Mouse (Mus musculus) heart, embryonic 13.5 days (tissue): ENCODE data around the gene Wdr89. TPM values are rescaled to one million over a fixed set of nuclear protein-coding genes. Genes with fewer than 3 reads are reported as not detected.
"Not testable (repeated sequence)": the region's sequence is repeated elsewhere in the genome, so short reads cannot be mapped to it uniquely, and the experiment has no call there.

Experiments used
- ATAC-seq: fragments of 200-750 bp; cut with Nextera tagmentation; 2 replicates; pipeline ENCODE4 v1.8.0; 2017; ENCODE audit warnings: moderate TSS enrichment; ENCODE audit not compliant: insufficient number of reproducible peaks, low FRiP score, low TSS enrichment; ENCODE audit errors: extremely low read depth
- H3K27ac ChIP-seq: fragments of 300-500 bp; sonication (generic); replicated peaks from 2 replicates; pipeline ENCODE4 v1.5.1; 2015; ENCODE audit warnings: moderate library complexity, mild to moderate bottlenecking, inconsistent platforms
- H3K27me3 ChIP-seq: fragments of 300-500 bp; sonication (generic); replicated peaks from 2 replicates; pipeline ENCODE4 v1.6.1; 2015; ENCODE audit warnings: mild to moderate bottlenecking, inconsistent platforms
- H3K36me3 ChIP-seq: fragments of 300-500 bp; sonication (generic); 2 replicates; pipeline ENCODE4 v1.6.1; 2015; ENCODE audit warnings: mild to moderate bottlenecking, inconsistent platforms
- H3K4me1 ChIP-seq: fragments of 300-500 bp; sonication (generic); 2 replicates; pipeline ENCODE4 v1.6.1; 2015; ENCODE audit warnings: inconsistent platforms
- H3K4me2 ChIP-seq: fragments of 300-500 bp; sonication (generic); 2 replicates; pipeline ENCODE4 v1.6.1; 2015; ENCODE audit warnings: inconsistent platforms, mild to moderate bottlenecking, moderate library complexity
- H3K4me3 ChIP-seq: fragments of 300-500 bp; sonication (generic); 2 replicates; pipeline ENCODE4 v1.5.1; 2015; ENCODE audit warnings: moderate library complexity, mild to moderate bottlenecking, inconsistent platforms
- H3K9ac ChIP-seq: fragments of 300-500 bp; sonication (generic); 2 replicates; pipeline ENCODE4 v1.6.1; 2015; ENCODE audit warnings: inconsistent platforms, mild to moderate bottlenecking, moderate library complexity
- H3K9me3 ChIP-seq: fragments of 300-500 bp; sonication (generic); 2 replicates; pipeline ENCODE4 v1.6.1; 2016; ENCODE audit warnings: inconsistent platforms
- WGBS: fragments of 180-500 bp; shearing (Covaris S2); methylation state at CpG from one replicate; pipeline ENCODE4 v1.1.7; 2015; ENCODE audit warnings: mixed read lengths; 5-methylcytosine and 5-hydroxymethylcytosine counted together
- polyA plus RNA-seq: library from polyadenylated mRNA; unstranded; fragments of >200 nt; fragmentation: Nextera tagmentation; extraction: Ambion mirVana; gene quantifications from 2 replicates; pipeline ENCODE4 v1.2.1, GENCODE M21; 2015

The Wdr89 gene
- polyA plus RNA-seq, 1 experiment from 2014 or later: 7.5 TPM

DNA sequence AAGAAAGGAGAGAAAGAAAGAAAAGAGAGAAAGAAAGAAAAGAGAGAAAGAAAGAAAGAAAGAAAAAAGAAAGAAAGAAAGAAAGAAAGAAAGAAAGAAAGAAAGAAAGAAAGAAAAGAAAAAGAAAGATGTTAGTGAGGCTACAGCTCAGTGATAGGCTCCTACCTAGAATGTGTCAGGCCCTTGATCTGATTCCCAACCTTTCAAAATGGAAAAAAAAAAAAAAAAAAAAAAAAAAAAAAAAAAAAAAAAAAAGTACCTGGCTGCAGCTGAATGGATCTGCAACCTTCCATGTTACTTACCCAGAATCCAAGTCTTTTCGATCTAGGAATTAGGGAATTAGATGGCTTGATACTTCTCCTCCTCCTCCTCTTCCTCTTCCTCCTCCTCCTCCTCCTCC lies 26.5 kb upstream of the Wdr89 start:
- WGBS: 92% methylated on average over 1 of the region's 1 CpGs

DNA sequence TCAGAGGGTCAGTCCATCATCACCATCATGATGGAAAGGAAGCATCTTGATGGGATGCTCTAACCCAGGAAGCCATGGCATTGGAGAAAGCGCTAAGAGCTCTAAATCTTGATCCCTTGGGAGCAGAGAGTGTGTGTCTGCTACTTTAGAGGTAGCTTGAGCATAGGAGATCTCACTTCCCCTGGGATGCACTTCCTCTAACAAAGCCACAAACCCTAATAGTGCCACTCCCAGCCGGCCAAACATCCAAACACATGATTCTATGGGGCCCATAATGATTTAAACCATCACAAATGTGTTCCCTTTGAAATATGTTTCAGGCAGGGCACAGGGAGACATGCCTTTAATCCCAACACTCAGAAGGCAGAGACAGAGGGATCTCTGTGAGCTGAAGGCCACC lies 19.7 kb upstream of the Wdr89 start:
- no peaks in the 10 kb centered on the region for H3K4me1 ChIP-seq
- no peaks in the 10 kb centered on the region for H3K27me3 ChIP-seq
- H3K4me2 ChIP-seq: no peak overlapping the region
- no peaks in the 10 kb centered on the region for H3K9me3 ChIP-seq
- H3K27ac ChIP-seq: no peak overlapping the region
- 78% methylated on average over 2 of the region's 2 CpGs for WGBS
- no peak overlapping the region for H3K9ac ChIP-seq
- ATAC-seq: no peak
- no peak overlapping the region for H3K4me3 ChIP-seq
- H3K36me3 ChIP-seq: no peaks in the 10 kb centered on the region

More for the DNA sequence above, 26.5 kb upstream of the Wdr89 start:
- not testable (repeated sequence) for H3K4me2 ChIP-seq, H3K9ac ChIP-seq, H3K4me3 ChIP-seq, H3K27ac ChIP-seq, H3K27me3 ChIP-seq, H3K4me1 ChIP-seq, H3K36me3 ChIP-seq, ATAC-seq
- peaks cover 11% of the 10 kb centered on the region for H3K9me3 ChIP-seq

DNA sequence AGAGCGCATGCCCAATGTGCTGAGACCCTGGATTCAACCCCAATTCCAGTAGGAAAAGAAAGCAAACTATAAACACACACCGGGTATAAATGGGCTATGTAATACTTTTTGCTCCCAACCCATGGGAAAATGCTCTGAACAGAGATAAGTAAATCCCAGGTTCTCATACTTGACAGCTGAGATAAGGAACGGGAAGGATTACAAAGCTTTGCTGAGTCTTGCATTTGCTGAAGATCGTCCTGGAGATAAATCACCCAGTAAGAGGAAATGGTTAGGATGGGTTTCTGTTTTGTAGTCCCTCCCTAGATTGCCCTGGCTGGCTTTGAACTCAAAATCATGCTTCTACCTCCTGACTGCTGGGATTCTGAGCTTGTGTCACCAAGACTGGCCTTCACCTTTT lies 18.0 kb upstream of the Wdr89 start:
- 29% methylated on average over 4 of the region's 4 CpGs for WGBS
- no peak overlapping the region for H3K4me2 ChIP-seq
- no peak for ATAC-seq
- H3K4me3 ChIP-seq: no peak overlapping the region
- no peaks in the 10 kb centered on the region for H3K4me1 ChIP-seq
- H3K36me3 ChIP-seq: no peaks in the 10 kb centered on the region
- no peaks in the 10 kb centered on the region for H3K27me3 ChIP-seq
- H3K9ac ChIP-seq: no peak overlapping the region
- H3K9me3 ChIP-seq: no peaks in the 10 kb centered on the region
- H3K27ac ChIP-seq: no peak overlapping the region

DNA sequence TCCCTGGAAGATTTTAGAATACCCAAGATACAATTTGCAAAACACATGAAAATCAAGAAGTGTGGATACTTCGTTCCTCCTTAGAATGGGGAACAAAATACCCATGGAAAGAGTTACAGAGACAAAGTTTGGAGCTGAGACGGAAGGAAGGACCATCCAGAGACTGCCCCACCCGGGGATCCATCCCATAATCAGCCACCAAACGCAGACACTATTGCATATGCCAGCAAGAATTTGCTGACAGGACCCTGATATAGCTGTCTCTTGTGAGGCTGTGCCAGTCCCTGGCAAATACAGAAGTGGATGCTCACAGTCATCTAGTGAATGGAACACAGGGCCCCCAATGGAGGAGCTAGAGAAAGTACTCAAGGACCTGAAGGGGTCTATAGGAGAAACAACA lies 14.7 kb upstream of the Wdr89 start:
- H3K27me3 ChIP-seq, H3K9me3 ChIP-seq, H3K36me3 ChIP-seq, ATAC-seq, H3K9ac ChIP-seq, H3K4me1 ChIP-seq, H3K27ac ChIP-seq, H3K4me3 ChIP-seq, H3K4me2 ChIP-seq: not testable (repeated sequence)
- WGBS: 68% methylated on average over 4 of the region's 4 CpGs

DNA sequence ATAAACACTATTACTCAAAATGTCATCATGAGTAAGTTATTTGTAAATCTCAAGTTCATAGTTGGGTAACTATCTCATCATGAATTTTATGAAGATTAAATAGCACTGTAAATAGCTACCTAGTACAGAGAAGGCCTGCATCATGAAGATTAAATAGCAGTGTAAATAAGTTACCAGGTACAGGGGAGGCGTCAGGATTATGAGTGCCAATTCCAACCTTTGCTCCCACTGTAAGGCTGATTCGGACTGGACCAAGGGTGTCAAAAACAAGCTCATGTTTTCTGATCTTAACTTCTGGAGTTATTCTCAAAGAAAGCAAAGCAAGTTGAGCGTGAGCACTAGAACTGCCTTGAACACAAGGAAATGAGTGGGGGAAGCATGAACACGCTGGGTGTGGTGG lies 14.3 kb upstream of the Wdr89 start:
- WGBS: 76% methylated on average over 4 of the region's 4 CpGs
- no peak overlapping the region for H3K4me3 ChIP-seq
- no peaks in the 10 kb centered on the region for H3K4me1 ChIP-seq
- H3K4me2 ChIP-seq: no peak overlapping the region
- ATAC-seq: no peak
- no peaks in the 10 kb centered on the region for H3K9me3 ChIP-seq
- no peaks in the 10 kb centered on the region for H3K27me3 ChIP-seq
- H3K9ac ChIP-seq: no peak overlapping the region
- H3K27ac ChIP-seq: no peak overlapping the region
- H3K36me3 ChIP-seq: no peaks in the 10 kb centered on the region

DNA sequence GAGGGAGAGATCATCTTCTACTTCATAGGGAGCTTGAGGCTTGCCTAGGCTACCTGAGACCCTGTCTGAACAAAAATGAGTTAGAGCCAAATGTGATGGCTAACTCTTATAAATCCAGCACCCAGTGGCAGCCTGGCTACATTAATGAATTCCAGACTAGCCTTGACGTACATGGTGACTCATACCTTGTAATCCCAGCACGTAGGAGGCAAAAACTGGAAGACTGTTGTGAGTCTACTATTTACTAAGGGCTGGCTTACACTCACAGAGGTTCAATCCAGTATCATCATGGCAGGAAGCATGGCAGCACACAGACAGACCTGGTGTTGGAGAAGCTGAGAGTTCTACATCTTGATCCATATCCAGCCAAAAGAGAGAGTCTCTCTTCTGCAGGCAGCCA lies 13.5 kb upstream of the Wdr89 start:
- no peak overlapping the region for H3K9ac ChIP-seq
- H3K27me3 ChIP-seq: no peaks in the 10 kb centered on the region
- H3K4me1 ChIP-seq: no peaks in the 10 kb centered on the region
- H3K9me3 ChIP-seq: no peaks in the 10 kb centered on the region
- no peaks in the 10 kb centered on the region for H3K36me3 ChIP-seq
- H3K27ac ChIP-seq: no peak overlapping the region
- ATAC-seq: no peak
- H3K4me2 ChIP-seq: no peak overlapping the region
- H3K4me3 ChIP-seq: no peak overlapping the region
- WGBS: 71% methylated on average over 2 of the region's 2 CpGs

DNA sequence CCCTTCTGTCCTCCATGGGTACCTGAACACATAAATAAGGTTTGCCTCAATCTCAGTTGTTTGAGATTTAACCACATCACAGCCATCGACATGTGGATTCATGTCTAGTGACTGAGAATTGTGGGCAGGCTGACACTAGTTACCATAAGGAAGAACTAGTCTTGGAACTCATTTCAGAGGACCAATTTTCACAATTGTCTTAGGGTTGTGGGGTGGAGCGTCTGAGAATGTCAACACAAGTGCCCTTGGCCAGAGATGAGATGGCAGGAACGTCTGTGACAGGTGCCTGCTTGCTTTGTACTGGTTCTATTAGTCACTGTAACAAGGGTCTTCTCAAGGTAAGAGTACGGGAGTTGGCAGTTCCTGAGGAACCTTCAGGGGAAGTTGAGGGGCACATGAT lies 11.8 kb upstream of the Wdr89 start:
- 75% methylated on average over 4 of the region's 4 CpGs for WGBS
- no peaks in the 10 kb centered on the region for H3K36me3 ChIP-seq
- no peak overlapping the region for H3K4me3 ChIP-seq
- H3K9me3 ChIP-seq: no peaks in the 10 kb centered on the region
- ATAC-seq: no peak
- no peaks in the 10 kb centered on the region for H3K4me1 ChIP-seq
- H3K27me3 ChIP-seq: no peaks in the 10 kb centered on the region
- no peak overlapping the region for H3K27ac ChIP-seq
- no peak overlapping the region for H3K4me2 ChIP-seq
- no peak overlapping the region for H3K9ac ChIP-seq

DNA sequence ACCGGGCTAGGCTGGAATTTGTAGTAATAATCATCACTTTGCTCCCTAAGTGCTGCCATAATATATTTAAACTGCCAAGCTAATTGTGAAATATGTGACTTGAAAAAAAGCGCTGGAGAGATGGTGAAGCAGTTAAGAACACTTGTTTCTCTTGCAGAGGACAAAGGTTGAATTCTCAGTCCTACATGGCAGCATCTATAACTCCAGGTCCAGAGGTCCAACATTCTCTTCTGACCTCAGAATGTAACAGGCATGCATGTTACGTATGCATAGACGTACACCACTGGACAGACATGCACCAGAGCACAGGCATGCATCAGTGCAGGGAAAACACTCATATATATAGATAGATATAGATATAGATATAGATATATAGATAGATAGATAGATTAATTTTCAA lies 9.1 kb upstream of the Wdr89 start:
- Histone ChIP-seq H3K4me1 (no peaks in the 10 kb centered on the region), H3K27ac (no peak overlapping the region), H3K4me3 (no peak overlapping the region), H3K36me3 (no peaks in the 10 kb centered on the region), H3K9ac (no peak overlapping the region), H3K27me3 (no peaks in the 10 kb centered on the region), H3K9me3 (no peaks in the 10 kb centered on the region), H3K4me2 (no peak overlapping the region)
- no peak for ATAC-seq
- WGBS: 90% methylated on average over 4 of the region's 4 CpGs

DNA sequence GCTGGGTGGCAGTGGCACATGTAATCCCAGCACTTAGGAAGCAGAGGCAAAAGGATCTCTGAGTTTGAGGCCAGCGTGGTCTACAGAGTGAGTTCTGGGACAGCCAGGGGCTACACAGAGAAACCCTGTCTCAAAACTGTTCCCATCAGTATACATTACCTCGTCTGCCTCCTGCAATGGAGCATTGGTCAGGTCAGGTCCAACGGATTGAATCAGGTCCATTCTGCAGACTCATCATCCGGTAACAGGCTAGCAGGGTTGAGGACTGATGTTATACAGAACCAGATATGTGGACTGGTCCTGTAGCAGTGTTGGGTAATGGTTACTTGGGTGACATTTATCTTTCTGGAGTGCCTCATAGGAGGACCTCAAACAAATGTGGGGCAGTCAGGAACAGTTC lies 3.3 kb upstream of the Wdr89 start:
- WGBS: 90% methylated on average over 4 of the region's 4 CpGs

DNA sequence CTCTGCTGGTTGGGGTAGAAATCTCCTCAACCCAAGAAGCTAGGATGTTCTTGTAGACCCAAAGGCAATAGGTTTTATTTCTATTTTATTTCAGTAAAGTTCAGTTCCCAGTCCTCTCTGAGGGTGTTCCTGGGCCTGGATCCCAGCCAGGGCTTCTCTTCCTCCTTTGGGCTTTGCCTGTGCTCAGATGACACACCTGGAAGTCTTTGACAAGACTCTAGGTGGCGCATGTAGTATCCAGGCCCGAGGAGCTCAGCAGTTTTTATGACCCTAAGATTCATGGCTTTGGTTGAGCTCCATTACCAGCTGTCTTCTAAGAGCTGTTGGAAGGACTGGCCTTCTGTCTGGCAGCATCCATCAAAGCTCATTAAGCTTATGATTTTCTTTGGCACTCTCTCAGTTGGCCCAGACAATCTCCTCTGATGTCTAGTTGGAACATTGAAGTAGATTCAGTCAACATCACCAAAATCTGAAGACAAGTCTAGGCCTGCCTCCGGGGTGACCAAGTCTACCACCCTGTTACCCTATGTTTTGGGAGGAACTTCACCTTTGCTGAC lies 2.5 kb upstream of the Wdr89 start:
- Histone ChIP-seq H3K4me1 (peaks cover 17% of the 10 kb centered on the region), H3K9ac (no peak overlapping the region), H3K4me3 (no peak overlapping the region), H3K27ac (no peak overlapping the region), H3K4me2 (no peak overlapping the region), H3K9me3 (no peaks in the 10 kb centered on the region), H3K36me3 (no peaks in the 10 kb centered on the region), H3K27me3 (no peaks in the 10 kb centered on the region)
- 89% methylated on average over 3 of the region's 3 CpGs for WGBS
- no peak for ATAC-seq

More for the DNA sequence above, 3.3 kb upstream of the Wdr89 start:
- Histone ChIP-seq H3K4me2 (no peak overlapping the region), H3K9ac (no peak overlapping the region), H3K4me3 (no peak overlapping the region), H3K9me3 (no peaks in the 10 kb centered on the region), H3K27ac (no peak overlapping the region), H3K27me3 (no peaks in the 10 kb centered on the region), H3K36me3 (no peaks in the 10 kb centered on the region), H3K4me1 (peaks cover 17% of the 10 kb centered on the region)
- ATAC-seq: no peak

DNA sequence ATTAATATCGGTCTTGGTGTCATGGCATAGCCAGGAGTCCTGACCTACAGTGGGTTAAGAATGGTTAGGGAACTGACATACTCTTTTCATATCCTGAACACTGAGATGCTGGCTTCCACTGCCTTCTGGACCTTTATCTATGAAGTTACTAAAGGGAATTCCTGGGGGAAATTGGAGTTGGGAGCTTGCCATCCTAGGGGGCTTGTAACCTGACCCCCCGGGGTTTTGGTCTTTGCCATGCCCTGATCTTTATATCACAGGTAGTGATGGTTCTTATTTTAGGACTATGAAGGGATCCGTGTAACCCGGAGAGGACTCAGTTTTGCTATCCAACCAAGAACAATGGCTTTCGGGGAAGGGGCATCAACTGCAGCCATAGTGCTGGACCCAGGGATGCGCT lies 1.3 kb upstream of the Wdr89 start:
- peak overlapping the region; percentile 82 for H3K4me3 ChIP-seq
- no peak overlapping the region for H3K27ac ChIP-seq
- 82% methylated on average over 6 of the region's 6 CpGs for WGBS
- H3K4me1 ChIP-seq: peaks cover 17% of the 10 kb centered on the region
- peak overlapping the region; percentile 84 for H3K9ac ChIP-seq
- no peaks in the 10 kb centered on the region for H3K9me3 ChIP-seq
- peak overlapping the region; percentile 92 for H3K4me2 ChIP-seq
- ATAC-seq: no peak
- no peaks in the 10 kb centered on the region for H3K27me3 ChIP-seq
- H3K36me3 ChIP-seq: no peaks in the 10 kb centered on the region

DNA sequence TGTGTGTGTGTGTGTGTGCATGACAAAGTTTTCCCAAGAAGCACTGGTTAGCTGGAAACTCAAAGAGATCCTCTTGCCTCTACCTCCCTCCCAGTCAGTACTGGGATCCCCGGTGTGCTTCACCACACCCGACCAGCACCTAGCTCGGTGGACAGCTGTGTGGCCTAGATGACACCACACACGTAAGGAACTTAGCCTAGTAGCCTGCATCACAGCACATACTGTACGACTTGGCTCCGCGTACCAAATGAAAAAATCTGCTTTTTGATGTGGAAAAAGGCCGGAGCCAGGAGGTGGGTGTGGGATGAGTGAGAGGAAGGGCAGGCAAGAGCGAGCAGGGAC lies 450 bp downstream of the Wdr89 start:
- Histone ChIP-seq H3K4me1 (peaks cover 17% of the 10 kb centered on the region), H3K4me2 (peak overlapping the region; percentile 92), H3K27me3 (no peaks in the 10 kb centered on the region), H3K9ac (peak overlapping the region; percentile 90), H3K36me3 (no peaks in the 10 kb centered on the region), H3K4me3 (peak overlapping the region; percentile 82), H3K27ac (peak overlapping the region; percentile 89), H3K9me3 (no peaks in the 10 kb centered on the region)
- ATAC-seq: no peak
- 2% methylated on average over 9 of the region's 9 CpGs for WGBS
